Mouse (Mus musculus) heart, postnatal 0 days (tissue): ENCODE data around the gene Ddx27.

Experiments
- CTCF ChIP-seq: IDR thresholded peaks from 2 replicates; pipeline ENCODE4 v1.5.1; 2016; ENCODE audit warnings: antibody characterized with exemption, control low read depth, low read depth
- EP300 ChIP-seq: IDR thresholded peaks from 2 replicates; pipeline ENCODE4 v1.6.1; 2016; ENCODE audit warnings: antibody characterized with exemption, low read depth

- TF ChIP-seq EP300 (no peak), CTCF (no peak)
These were observed 55.3 kb downstream of the Ddx27 start for GRCm38 (mm10) chr2:167070341-167070740.
